Mouse (Mus musculus) megakaryocyte, adult 5-6 weeks (primary cell): ENCODE results near the gene Brix1. TPM values are rescaled to one million over a fixed set of nuclear protein-coding genes. Genes with fewer than 3 reads are reported as not detected.
"Not testable (repeated sequence)": the region's sequence is repeated elsewhere in the genome, so short reads cannot be mapped to it uniquely, and the experiment has no call there.

Source experiments
- ATAC-seq: 2 replicates; pipeline ENCODE4 v1.8.0; 2016; ENCODE audit warnings: mild to moderate bottlenecking, inconsistent platforms; ENCODE audit not compliant: poor library complexity, severe bottlenecking
- total RNA-seq, 2 experiments: library from RNA; stranded (forward) in 1 of 2; stranded (reverse) in 1 of 2; fragments of 153-499, 151-499 nt in 1 of 2; fragments of 221-1000, 200-1000 nt in 1 of 2; gene quantifications; 2 replicates each; pipeline versions ENCODE4 v1.2.3 to v1.2.4; 2015 to 2017

The Brix1 gene
- total RNA-seq (2015) (34.3 and 49.4 TPM in 2 replicates), total RNA-seq (2017) (15.1 and 15.9 TPM in 2 replicates)

- ATAC-seq, result peak; percentile 99
These were observed at the start of gene Brix1, which contains the start of gene Rad1 for GRCm38 (mm10) chr15:10485484-10486364. TSS of gene Brix1 (minus strand) at chr15:10485947. TSS of gene Rad1 (plus strand) at chr15:10486018.

GRCm38 (mm10) chr15:10534591-10534990 lies 48.8 kb upstream of the Brix1 start:
- no peak for ATAC-seq

GRCm38 (mm10) chr15:10533361-10533760 lies 47.6 kb upstream of the Brix1 start:
- ATAC-seq, result not testable (repeated sequence)

GRCm38 (mm10) chr15:10531352-10531751 lies 45.6 kb upstream of the Brix1 start:
- ATAC-seq, result no peak

GRCm38 (mm10) chr15:10525896-10526295 lies 40.1 kb upstream of the Brix1 start:
- no peak for ATAC-seq

GRCm38 (mm10) chr15:10515166-10515565 lies 29.4 kb upstream of the Brix1 start:
- no peak for ATAC-seq

GRCm38 (mm10) chr15:10506099-10506498 lies 20.4 kb upstream of the Brix1 start:
- no peak for ATAC-seq

GRCm38 (mm10) chr15:10500838-10501719 lies 15.3 kb upstream of the Brix1 start:
- ATAC-seq, result peak; percentile 38; the same call in 1 of the 2 replicates

- no peak for ATAC-seq
These were observed 14.3 kb upstream of the Brix1 start for GRCm38 (mm10) chr15:10500035-10500434.

- ATAC-seq, result no peak
These were observed 13.8 kb upstream of the Brix1 start for GRCm38 (mm10) chr15:10499593-10499992.

GRCm38 (mm10) chr15:10496696-10497095 lies 10.9 kb upstream of the Brix1 start:
- ATAC-seq, result not testable (repeated sequence)

- no peak for ATAC-seq
These were observed 10.2 kb upstream of the Brix1 start for GRCm38 (mm10) chr15:10495944-10496343.

GRCm38 (mm10) chr15:10490101-10490500 lies 4.4 kb upstream of the Brix1 start:
- no peak for ATAC-seq

- no peak for ATAC-seq
These were observed 1.5 kb upstream of the Brix1 start for GRCm38 (mm10) chr15:10487246-10487645.

GRCm38 (mm10) chr15:10486365-10486839 lies 655 bp upstream of the Brix1 start:
- peak; percentile 24 for ATAC-seq

- no peak for ATAC-seq
These were observed 14.8 kb downstream of the Brix1 start for GRCm38 (mm10) chr15:10470941-10471340.

GRCm38 (mm10) chr15:10470151-10470831 lies 15.5 kb downstream of the Brix1 start, which contains the start of gene Dnajc21:
TSS of gene Dnajc21 (minus strand) at chr15:10470516.
- peak; percentile 92 for ATAC-seq

- peak; percentile 19 for ATAC-seq
These were observed 16.1 kb downstream of the Brix1 start for GRCm38 (mm10) chr15:10469641-10470150.

- ATAC-seq, result no peak
These were observed 17.0 kb downstream of the Brix1 start for GRCm38 (mm10) chr15:10468761-10469160.

GRCm38 (mm10) chr15:10464678-10465077 lies 21.1 kb downstream of the Brix1 start:
- ATAC-seq, result no peak
